Mouse (Mus musculus): ENCODE data around the gene Col6a1.

Gene Col6a1

DNA sequence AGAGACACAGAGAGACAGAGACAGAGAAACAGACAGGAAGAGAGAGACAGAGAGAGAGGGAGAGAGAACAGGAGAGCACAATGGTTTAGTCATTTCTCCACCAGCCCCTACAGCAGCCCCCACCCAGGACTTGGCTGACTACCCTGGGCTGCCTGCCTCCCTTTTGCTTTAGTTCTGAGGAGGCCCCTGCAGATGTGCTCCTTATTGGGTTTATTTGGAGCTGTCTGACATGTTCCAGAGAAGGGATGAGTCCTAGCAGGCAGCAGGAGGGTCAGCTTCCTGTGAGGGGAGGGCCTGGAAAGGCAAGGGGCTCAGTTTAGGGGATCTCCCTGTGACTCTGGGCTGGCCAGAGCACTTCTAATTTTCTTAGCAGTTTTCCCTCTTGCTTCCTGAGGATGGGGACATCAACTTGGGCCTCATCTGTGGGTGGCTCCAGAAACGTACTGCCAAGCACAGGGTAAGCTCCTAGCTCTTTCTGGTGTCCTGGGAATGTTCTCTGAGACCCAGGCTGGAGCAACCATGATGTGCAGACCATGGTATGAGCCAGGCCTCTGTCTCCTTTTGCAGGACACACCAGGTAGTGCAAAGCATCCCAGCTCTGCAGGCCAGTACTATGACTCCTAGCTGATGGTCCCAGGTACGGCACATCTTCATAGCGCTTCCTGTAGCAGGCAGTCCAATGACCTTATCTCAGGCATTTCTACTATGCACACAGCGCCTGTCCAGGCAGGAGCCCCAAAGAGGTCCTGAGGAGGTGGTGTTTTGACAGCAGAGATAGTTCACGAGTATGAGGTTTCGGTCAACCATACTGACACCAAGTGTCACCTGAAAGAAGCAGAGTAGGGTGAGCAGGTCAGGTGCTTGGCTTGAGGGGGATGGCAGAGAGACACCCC is 45.0 kb downstream of the Col6a1 start:
- DNase-seq (ENCODE audit: low spot score in 2 of 2) = no peak

DNA sequence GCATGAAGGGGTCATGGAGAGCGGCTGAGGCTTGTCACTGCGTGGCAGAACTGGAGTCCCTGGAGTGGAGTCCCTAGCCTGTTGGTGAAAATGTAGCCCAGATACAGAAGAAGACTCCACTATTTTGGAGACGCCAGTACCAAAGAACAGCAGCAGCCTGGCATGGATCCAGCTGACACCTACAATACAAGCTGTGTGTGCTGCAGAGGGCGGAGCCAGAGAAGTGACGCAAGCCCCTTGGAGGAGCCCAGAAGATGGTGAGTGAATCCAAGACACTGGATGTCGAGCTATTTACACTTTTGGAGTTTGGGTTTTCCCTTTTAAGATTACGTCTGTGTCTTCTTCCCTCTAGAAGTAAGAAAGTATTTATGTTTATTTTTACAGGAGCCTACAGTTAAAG is 47.8 kb downstream of the Col6a1 start:
- no peak for DNase-seq (ENCODE audit: low spot score in 2 of 2)

DNA sequence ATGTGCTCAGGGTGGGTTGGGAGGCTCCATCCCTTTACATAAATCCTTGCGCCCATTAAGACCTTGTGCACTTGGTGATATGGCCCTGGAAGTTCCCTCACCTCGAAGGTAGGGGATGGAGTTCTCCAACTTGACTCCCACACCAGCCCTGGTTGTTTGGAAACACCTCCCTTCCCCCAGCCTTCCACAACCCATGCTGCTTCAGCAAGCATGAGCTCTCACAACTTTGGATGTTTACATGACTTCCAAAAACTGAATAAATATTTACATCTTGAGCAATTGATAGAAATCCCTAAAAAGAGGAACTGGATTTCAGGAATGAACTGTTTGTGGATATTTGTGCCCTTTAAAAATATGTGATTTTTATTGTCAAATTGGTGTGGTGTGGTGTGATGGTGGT is 50.7 kb downstream of the Col6a1 start:
- no peak for DNase-seq (ENCODE audit: low spot score in 2 of 2)

DNA sequence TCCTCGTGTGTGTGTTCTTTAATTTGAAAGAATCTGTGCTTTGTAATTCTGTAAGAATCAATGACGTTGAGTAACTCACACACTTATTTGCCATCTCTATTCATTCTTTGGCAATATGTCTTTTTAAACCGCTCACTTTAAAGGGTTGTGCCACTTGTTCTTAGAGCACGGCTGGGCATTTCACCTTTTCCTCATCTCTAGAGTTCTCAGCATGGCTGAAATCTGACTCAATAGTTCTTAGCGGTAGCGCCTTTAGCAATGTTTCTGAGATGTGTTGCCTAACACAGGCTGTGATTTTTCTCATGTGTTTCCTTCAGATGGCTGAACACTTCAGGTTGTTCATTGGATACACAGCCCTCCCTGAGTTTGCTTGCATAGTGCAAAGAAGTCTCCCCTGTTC is 51.4 kb downstream of the Col6a1 start:
- no peak for DNase-seq (ENCODE audit: low spot score in 2 of 2)

DNA sequence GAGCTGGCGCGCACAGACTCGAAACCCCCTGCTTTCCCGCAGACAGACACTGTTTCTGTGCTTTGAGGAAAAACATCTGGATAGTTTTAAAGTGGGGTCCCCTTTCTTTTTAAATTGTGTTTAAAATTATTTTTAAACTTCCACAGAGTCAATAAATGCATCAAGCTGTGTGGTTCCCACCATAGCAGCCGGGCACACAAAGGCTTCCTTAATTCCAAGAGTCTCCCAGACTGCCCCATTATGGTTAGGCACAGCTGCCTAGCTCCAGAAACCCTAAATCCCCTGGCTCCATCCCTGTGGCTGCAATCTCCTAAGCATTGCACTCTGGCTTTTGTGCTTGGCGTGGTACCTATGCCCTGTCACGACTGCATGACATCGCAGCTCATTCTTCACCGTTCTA is 54.0 kb downstream of the Col6a1 start:
- DNase-seq (ENCODE audit: low spot score in 2 of 2) = no peak

DNA sequence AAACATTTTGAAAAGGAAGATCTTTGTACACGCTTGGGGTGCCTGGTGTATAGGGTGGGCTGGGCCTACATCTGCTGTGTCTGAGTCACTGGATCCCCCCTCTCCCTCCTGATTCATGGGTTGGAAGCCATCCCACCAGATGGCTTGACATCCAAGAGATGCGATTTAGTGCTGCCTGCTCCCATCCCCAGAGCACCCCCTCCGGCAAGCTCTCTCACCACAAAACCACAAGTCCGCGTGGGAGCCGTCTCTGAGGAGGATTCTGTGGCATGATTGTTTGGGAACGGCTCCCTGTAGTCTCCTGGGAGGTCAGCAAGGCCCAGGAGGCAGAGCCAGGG is 57.1 kb downstream of the Col6a1 start:
- peak in 1 of 2 experiments; percentile 8 for DNase-seq (ENCODE audit: low spot score in 2 of 2)

DNA sequence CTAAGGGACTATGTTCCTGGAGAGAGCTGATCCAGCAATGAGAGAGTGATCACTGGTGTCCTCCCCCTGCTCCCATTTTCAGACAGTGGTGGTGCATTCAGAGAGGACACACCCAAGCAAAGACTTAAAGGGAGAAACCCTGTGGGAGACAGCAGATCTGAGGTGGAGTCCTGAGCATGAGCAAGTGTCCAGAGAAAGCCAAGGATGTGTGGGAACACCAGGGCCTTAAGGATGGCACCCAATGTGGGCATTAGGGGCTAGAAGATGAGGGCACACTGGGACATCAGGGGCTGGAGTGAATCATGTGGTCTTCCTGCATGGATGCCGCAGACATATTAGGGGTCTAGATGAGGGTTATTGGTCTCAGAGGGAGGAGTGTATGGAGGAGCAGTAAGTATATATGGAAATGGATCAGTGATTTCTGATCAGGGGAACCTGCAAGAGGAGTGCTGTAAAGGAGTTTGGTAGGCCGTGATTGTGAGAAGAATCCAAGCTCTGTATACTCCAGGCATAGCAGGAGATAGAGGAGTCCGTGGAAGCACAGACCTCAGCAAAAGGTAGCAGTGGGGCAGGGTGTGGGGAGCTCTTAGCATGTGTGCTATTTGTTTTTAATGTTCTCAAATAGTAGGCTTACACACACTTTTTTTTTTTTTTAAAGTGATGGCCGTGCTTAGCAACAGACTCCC is 57.6 kb downstream of the Col6a1 start:
- no peak for DNase-seq (ENCODE audit: low spot score in 2 of 2)

DNA sequence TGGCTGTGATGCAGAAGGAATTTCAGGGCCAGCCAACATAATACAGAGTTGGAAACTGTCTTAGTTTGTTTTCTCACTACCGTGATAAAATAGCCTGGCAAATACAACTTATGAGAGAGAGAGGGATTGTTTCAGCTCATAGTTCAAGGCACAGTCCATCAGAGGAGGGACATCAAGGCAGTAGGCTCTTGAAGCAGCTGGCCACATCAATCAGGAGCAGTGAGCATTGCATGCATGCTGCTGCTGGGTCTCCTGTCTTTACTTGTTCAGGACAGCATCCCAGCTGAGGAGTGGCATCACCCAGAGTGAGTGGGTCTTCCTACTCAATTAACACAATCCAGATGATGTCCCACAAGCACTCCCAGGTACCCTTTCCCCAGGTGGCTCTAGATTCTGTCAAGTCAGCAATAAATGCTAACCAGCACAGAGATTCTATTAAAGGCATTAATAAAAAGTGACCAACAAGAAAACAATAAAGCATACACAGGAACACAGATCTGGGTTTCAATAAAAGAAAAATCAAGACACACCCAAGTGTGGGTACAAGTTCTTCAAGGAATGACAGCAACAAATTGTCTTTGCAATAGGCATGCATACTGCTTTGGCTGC is 58.7 kb downstream of the Col6a1 start:
- DNase-seq (ENCODE audit: low spot score in 2 of 2) = no peak

DNA sequence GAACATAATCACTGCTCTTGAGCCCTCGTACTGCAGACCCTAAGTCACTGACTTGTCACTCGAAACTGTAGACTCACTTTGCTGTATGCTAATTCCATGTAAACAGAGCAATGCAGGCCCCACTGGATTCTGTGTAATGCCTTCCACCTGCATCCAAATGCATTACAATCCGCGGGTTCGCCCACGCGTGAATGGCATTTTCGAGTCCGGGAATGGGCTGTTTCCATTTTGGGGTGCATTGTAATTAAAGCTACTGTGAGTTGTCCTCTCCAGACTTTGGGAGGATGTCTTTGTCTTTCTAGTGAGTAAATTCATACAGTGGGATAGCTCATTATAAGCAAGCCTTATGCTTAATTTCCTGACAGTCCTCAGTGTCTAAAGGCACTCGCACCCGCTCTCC is 60.4 kb downstream of the Col6a1 start:
- DNase-seq (ENCODE audit: low spot score in 2 of 2) = no peak

DNA sequence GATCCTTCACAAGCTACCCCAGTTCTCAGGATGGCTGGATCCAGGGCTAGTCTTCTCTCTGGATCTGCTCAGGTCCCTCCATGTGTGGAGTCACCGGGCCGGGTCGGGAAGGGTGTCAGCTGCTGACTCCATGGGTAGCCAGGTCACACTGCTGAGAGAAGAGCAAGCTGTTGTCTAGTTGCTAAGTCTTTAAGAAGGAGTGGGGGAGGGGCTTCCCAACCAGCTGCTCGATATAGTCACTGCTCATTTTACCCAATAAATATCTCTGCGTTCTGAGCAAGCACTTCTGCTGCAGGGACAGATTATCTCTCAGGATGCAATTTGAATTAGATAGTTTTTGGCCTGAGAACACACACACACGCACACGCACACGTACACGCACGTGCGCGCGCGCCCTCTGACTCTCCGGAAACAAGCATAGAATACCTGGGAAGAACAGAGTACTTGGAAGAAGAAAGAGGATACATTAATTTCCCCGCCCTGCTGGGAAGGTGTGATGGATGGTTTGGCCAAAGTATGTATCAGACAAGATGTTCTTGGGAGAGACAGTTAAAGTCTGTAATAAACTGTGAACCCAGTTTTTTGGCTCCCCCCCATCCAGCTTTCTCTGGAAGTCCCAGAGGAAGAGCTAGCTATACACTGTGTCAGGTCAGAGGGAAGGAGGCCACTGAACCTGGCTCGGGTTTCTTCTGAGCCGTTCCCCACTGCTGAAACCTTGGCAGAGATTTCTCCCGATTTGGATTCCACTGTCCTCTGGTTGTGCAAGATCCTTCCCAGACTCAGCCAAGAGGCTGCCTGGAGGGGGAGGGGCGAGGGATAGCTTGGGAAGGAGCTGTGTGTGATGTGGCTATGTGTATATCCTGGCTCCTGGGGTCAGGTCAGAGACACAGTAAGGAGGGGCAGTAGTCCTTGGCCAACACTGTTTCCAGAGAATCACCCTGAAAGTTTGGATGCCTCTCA is 61.5 kb downstream of the Col6a1 start:
- no peak for DNase-seq (ENCODE audit: low spot score in 2 of 2)
